Mouse (Mus musculus): Measurements from ENCODE around the gene Bcl2l15. TPM values are rescaled to one million over a fixed set of nuclear protein-coding genes. Genes with fewer than 3 reads are reported as not detected.

Gene Bcl2l15
- polyA plus RNA-seq, 1 experiment from 2014 or later, result 0.70 TPM

- ATAC-seq (ENCODE audit: insufficient read depth, low FRiP score), result no peak
- Histone ChIP-seq H3K27me3 (ENCODE audit: control insufficient read depth, insufficient read depth, low read length) (no peaks in the 10 kb centered on the region), H3K9ac (ENCODE audit: low read length) (no peak overlapping the region), H3K9me3 (replicated peaks; ENCODE audit: control insufficient read depth, low read length) (no peaks in the 10 kb centered on the region), H3K36me3 (ENCODE audit: control insufficient read depth, insufficient read depth, low read length) (no peaks in the 10 kb centered on the region), H3K4me3 (replicated peaks; ENCODE audit: low read length) (no peak overlapping the region), H3K4me2 (ENCODE audit: low read depth, low read length) (no peak overlapping the region), H3K4me1 (ENCODE audit: control insufficient read depth, insufficient read depth, low read length) (peaks cover 9% of the 10 kb centered on the region), H3K27ac (ENCODE audit: low read length) (no peak overlapping the region)
- 78% methylated on average over 1 of the region's 1 CpGs for WGBS
Observed at GRCm38 (mm10) chr3:103792566-103792965, 39.8 kb upstream of the Bcl2l15 start.

GRCm38 (mm10) chr3:103796389-103796788, 36.0 kb upstream of the Bcl2l15 start:
- Histone ChIP-seq H3K4me2 (ENCODE audit: low read depth, low read length) (no peak overlapping the region), H3K9ac (ENCODE audit: low read length) (no peak overlapping the region), H3K36me3 (ENCODE audit: control insufficient read depth, insufficient read depth, low read length) (no peaks in the 10 kb centered on the region), H3K27ac (ENCODE audit: low read length) (no peak overlapping the region), H3K9me3 (replicated peaks; ENCODE audit: control insufficient read depth, low read length) (no peaks in the 10 kb centered on the region), H3K27me3 (ENCODE audit: control insufficient read depth, insufficient read depth, low read length) (no peaks in the 10 kb centered on the region), H3K4me3 (replicated peaks; ENCODE audit: low read length) (no peak overlapping the region), H3K4me1 (ENCODE audit: control insufficient read depth, insufficient read depth, low read length) (peaks cover 1% of the 10 kb centered on the region; the same call in 1 of the 2 replicates)
- no peak for ATAC-seq (ENCODE audit: insufficient read depth, low FRiP score)
- 57% methylated on average over 2 of the region's 2 CpGs for WGBS

- H3K4me2 ChIP-seq (ENCODE audit: low read depth, low read length), result no peak overlapping the region
- H3K36me3 ChIP-seq (ENCODE audit: control insufficient read depth, insufficient read depth, low read length), result peaks cover 4% of the 10 kb centered on the region; the same call in 1 of the 2 replicates
- no peaks in the 10 kb centered on the region for H3K27me3 ChIP-seq (ENCODE audit: control insufficient read depth, insufficient read depth, low read length)
- no peak for ATAC-seq (ENCODE audit: insufficient read depth, low FRiP score)
- 64% methylated on average over 2 of the region's 2 CpGs for WGBS
- peaks cover 11% of the 10 kb centered on the region for H3K4me1 ChIP-seq (ENCODE audit: control insufficient read depth, insufficient read depth, low read length)
- no peak overlapping the region for H3K9ac ChIP-seq (ENCODE audit: low read length)
- H3K4me3 ChIP-seq (replicated peaks; ENCODE audit: low read length), result no peak overlapping the region
- no peak overlapping the region for H3K27ac ChIP-seq (ENCODE audit: low read length)
- no peaks in the 10 kb centered on the region for H3K9me3 ChIP-seq (replicated peaks; ENCODE audit: control insufficient read depth, low read length)
Observed at GRCm38 (mm10) chr3:103799507-103799906, 32.9 kb upstream of the Bcl2l15 start.

- 49% methylated on average over 10 of the region's 10 CpGs for WGBS
- no peak overlapping the region; the same call in 1 of the 2 replicates for H3K9ac ChIP-seq (ENCODE audit: low read length)
- peaks cover 4% of the 10 kb centered on the region; the same call in 1 of the 2 replicates for H3K36me3 ChIP-seq (ENCODE audit: control insufficient read depth, insufficient read depth, low read length)
- 0 out of 2 replicates have a peak overlapping the region, but pooled peaks have one; percentile 10 for H3K4me2 ChIP-seq (ENCODE audit: low read depth, low read length)
- no peaks in the 10 kb centered on the region for H3K9me3 ChIP-seq (replicated peaks; ENCODE audit: control insufficient read depth, low read length)
- peak; percentile 96 for ATAC-seq (ENCODE audit: insufficient read depth, low FRiP score)
- H3K4me1 ChIP-seq (ENCODE audit: control insufficient read depth, insufficient read depth, low read length), result peaks cover 11% of the 10 kb centered on the region
- peak overlapping the region; percentile 84 for H3K27ac ChIP-seq (ENCODE audit: low read length)
- H3K27me3 ChIP-seq (ENCODE audit: control insufficient read depth, insufficient read depth, low read length), result no peaks in the 10 kb centered on the region
- no peak overlapping the region for H3K4me3 ChIP-seq (replicated peaks; ENCODE audit: low read length)
Observed at GRCm38 (mm10) chr3:103801631-103802531, 30.5 kb upstream of the Bcl2l15 start.

GRCm38 (mm10) chr3:103802861-103803260, 29.5 kb upstream of the Bcl2l15 start:
- H3K4me1 ChIP-seq (ENCODE audit: control insufficient read depth, insufficient read depth, low read length), result peaks cover 12% of the 10 kb centered on the region
- peak overlapping the region; percentile 53; the same call in 1 of the 2 replicates for H3K27ac ChIP-seq (ENCODE audit: low read length)
- no peaks in the 10 kb centered on the region for H3K27me3 ChIP-seq (ENCODE audit: control insufficient read depth, insufficient read depth, low read length)
- H3K4me3 ChIP-seq (replicated peaks; ENCODE audit: low read length), result no peak overlapping the region
- ATAC-seq (ENCODE audit: insufficient read depth, low FRiP score), result no peak
- H3K9ac ChIP-seq (ENCODE audit: low read length), result no peak overlapping the region
- H3K4me2 ChIP-seq (ENCODE audit: low read depth, low read length), result no peak overlapping the region
- H3K36me3 ChIP-seq (ENCODE audit: control insufficient read depth, insufficient read depth, low read length), result peaks cover 4% of the 10 kb centered on the region; the same call in 1 of the 2 replicates
- H3K9me3 ChIP-seq (replicated peaks; ENCODE audit: control insufficient read depth, low read length), result no peaks in the 10 kb centered on the region
- WGBS, result 81% methylated on average over 8 of the region's 8 CpGs

GRCm38 (mm10) chr3:103805671-103806070, 26.7 kb upstream of the Bcl2l15 start:
- Histone ChIP-seq H3K4me2 (ENCODE audit: low read depth, low read length) (no peak overlapping the region), H3K9me3 (replicated peaks; ENCODE audit: control insufficient read depth, low read length) (no peaks in the 10 kb centered on the region), H3K27ac (ENCODE audit: low read length) (no peak overlapping the region), H3K4me1 (ENCODE audit: control insufficient read depth, insufficient read depth, low read length) (peaks cover 19% of the 10 kb centered on the region), H3K4me3 (replicated peaks; ENCODE audit: low read length) (no peak overlapping the region), H3K9ac (ENCODE audit: low read length) (no peak overlapping the region), H3K27me3 (ENCODE audit: control insufficient read depth, insufficient read depth, low read length) (no peaks in the 10 kb centered on the region), H3K36me3 (ENCODE audit: control insufficient read depth, insufficient read depth, low read length) (peaks cover 4% of the 10 kb centered on the region; the same call in 1 of the 2 replicates)
- WGBS, result 86% methylated on average over 1 of the region's 1 CpGs
- no peak for ATAC-seq (ENCODE audit: insufficient read depth, low FRiP score)

- Histone ChIP-seq H3K27me3 (ENCODE audit: control insufficient read depth, insufficient read depth, low read length) (no peaks in the 10 kb centered on the region), H3K4me3 (replicated peaks; ENCODE audit: low read length) (peak within 1 kb of the TSS; percentile 65), H3K4me1 (ENCODE audit: control insufficient read depth, insufficient read depth, low read length) (peaks cover 8% of the 10 kb centered on the region), H3K27ac (ENCODE audit: low read length) (peak within 1 kb of the TSS; percentile 95), H3K36me3 (ENCODE audit: control insufficient read depth, insufficient read depth, low read length) (no peaks in the 10 kb centered on the region), H3K9ac (ENCODE audit: low read length) (peak within 1 kb of the TSS; percentile 95), H3K9me3 (replicated peaks; ENCODE audit: control insufficient read depth, low read length) (no peaks in the 10 kb centered on the region), H3K4me2 (ENCODE audit: low read depth, low read length) (peak within 1 kb of the TSS; percentile 82)
- peak; percentile 94 for ATAC-seq (ENCODE audit: insufficient read depth, low FRiP score)
- under 1% methylated on average over 69 of the region's 70 CpGs for WGBS
Observed at GRCm38 (mm10) chr3:103808891-103809798, 23.3 kb upstream of the Bcl2l15 start, which contains the start of the genes Dclre1b, Ap4b1 and Gm43064. Gene Dclre1b, minus strand, starts transcription at chr3:103809444. Gene Ap4b1, plus strand, starts transcription at chr3:103809520. Gene Gm43064, plus strand, starts transcription at chr3:103809573.

- peak overlapping the region; percentile 95 for H3K9ac ChIP-seq (ENCODE audit: low read length)
- peaks cover 8% of the 10 kb centered on the region for H3K4me1 ChIP-seq (ENCODE audit: control insufficient read depth, insufficient read depth, low read length)
- no peaks in the 10 kb centered on the region for H3K9me3 ChIP-seq (replicated peaks; ENCODE audit: control insufficient read depth, low read length)
- ATAC-seq (ENCODE audit: insufficient read depth, low FRiP score), result peak; percentile 25; the same call in 1 of the 2 replicates
- no peaks in the 10 kb centered on the region for H3K27me3 ChIP-seq (ENCODE audit: control insufficient read depth, insufficient read depth, low read length)
- 3% methylated on average over 14 of the region's 14 CpGs for WGBS
- peak overlapping the region; percentile 65 for H3K4me3 ChIP-seq (replicated peaks; ENCODE audit: low read length)
- H3K4me2 ChIP-seq (ENCODE audit: low read depth, low read length), result peak overlapping the region; percentile 82
- peak overlapping the region; percentile 95 for H3K27ac ChIP-seq (ENCODE audit: low read length)
- H3K36me3 ChIP-seq (ENCODE audit: control insufficient read depth, insufficient read depth, low read length), result no peaks in the 10 kb centered on the region
Observed at GRCm38 (mm10) chr3:103809799-103810150, 22.6 kb upstream of the Bcl2l15 start.
